Mouse (Mus musculus) olfactory bulb, adult 2 months (tissue): ENCODE measurements around the gene Usp37.

Experiments
- CTCF ChIP-seq: fragments of 200-500 bp; IDR thresholded peaks from 2 replicates; pipeline ENCODE4 v1.5.1; 2012; ENCODE audit warnings: low read depth, mild to moderate bottlenecking, low read length, moderate library complexity; ENCODE audit not compliant: insufficient read depth
- POLR2A ChIP-seq: fragments of 200-500 bp; IDR thresholded peaks from 2 replicates; pipeline ENCODE4 v1.6.1; 2012; ENCODE audit warnings: mild to moderate bottlenecking, low read depth, low read length, moderate library complexity; ENCODE audit not compliant: insufficient read depth

DNA sequence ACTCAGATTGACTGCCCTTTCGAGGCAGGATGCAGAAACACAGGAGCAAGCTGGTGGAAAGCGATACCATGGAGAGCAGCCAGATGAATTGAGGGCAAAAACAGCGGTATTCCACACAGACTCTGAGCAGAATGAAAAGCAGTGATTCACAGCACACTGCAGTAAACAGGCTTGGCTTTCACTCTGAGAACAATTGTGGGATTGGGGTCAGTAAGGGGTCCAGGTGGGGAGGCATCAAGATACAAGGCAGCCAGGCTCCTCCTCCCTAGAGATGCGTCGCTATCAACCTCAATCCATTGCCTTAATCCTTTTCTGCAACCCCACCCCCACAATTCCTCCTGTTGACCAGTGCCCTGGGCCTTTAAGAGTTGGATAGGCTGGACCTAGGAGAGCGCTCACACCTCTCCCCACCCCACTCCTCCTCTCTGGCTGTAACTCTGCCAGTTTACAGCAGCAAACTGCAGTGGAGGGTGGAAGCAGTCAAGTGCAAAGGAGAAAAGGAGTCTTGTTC, 1.6 kb downstream of the Usp37 start, which contains the start of gene Plcd4:
- TF ChIP-seq POLR2A, result no peak
- TF ChIP-seq CTCF, result no peak
